Mouse (Mus musculus) mature B cell (primary cell): ENCODE results near the gene Agap2.

Source experiments
- in situ Hi-C: fragments of 300-500 bp; cut with MboI; formaldehyde crosslinking; loops from 2 replicates; pipeline ENCODE4 v1.14.3; 2019

Agap2 gene

DNA sequence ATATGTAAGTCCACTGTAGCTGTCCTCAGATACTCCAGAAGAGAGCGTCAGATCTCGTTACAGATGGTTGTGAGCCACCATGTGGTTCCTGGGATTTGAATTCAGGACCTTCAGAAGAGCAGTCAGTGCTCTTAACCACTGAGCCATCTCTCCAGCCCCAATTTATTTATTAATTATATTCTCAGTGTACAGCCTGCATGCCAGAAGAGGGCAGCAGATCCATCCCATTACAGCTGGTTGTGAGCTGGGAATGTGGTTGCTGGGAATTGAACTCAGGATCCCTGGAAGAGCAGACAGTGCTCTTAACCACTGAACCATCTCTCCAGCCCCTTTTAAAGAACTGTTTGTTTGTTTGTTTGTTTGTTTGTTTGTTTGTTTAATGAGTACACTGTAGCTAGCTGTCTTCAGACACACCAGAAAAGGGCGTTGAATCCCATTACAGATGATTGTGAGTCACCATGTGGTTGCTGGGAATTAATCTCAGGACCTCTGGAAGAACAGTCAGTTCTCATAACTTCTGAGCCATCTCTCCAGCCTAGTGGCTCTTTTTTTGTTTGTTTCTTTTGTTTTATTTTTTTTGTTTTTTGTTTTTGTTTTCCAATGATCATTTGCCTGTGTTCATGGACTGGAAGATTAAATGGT, 59.4 kb downstream of the Agap2 start:
- in situ Hi-C loops = loop anchor here (5.0 kb wide), 1 partner anchor 38 kb away; no protein-coding TSS in a partner anchor

- in situ Hi-C loops = no loop called here
These were observed 60.2 kb downstream of the Agap2 start for GRCm38 (mm10) chr10:127135118-127135836.

- in situ Hi-C loops = no loop called here
These were observed 61.4 kb downstream of the Agap2 start for GRCm38 (mm10) chr10:127136510-127136909.

DNA sequence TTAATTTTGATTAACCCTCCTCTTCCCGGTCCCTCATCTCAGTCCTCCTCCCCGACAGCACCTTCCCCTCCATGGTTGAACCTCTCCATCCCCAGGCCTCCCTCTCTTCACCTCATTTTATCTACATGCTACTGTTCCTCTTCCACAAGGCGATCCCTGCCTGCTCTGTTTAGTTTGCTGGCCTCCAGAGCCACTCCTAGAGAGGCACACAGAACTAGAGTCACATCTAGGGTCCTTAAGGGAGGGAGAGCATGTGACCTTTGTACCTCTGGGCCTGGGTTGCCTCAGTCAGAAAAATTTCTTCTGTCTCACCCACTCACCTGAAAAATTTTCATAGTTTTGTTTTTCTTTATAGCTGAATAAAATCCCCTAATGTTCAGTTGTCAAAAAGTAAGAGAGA, 62.8 kb downstream of the Agap2 start:
- in situ Hi-C loops = no loop called here

GRCm38 (mm10) chr10:127138328-127139141, 63.5 kb downstream of the Agap2 start:
- in situ Hi-C loops = no loop called here

DNA sequence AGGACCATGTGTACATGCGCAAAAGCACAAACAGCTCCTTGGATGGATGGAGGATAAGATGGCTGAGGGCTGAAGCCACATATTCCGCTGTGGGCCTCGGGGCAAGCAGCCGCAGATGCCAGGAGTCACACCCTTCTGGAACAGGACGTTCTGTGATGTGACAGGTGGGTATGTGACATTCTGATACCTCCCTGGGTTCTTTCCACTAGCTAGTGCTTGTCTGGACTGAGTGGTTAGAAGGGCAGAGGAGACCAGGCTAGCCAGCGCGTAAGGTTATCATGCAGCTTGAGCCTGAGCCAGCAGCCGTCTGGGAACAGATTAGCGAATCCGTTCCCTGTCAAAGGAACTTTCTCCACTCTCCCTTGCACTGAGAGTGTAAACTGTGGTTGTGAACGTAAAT, 65.9 kb downstream of the Agap2 start:
- in situ Hi-C loops = no loop called here

DNA sequence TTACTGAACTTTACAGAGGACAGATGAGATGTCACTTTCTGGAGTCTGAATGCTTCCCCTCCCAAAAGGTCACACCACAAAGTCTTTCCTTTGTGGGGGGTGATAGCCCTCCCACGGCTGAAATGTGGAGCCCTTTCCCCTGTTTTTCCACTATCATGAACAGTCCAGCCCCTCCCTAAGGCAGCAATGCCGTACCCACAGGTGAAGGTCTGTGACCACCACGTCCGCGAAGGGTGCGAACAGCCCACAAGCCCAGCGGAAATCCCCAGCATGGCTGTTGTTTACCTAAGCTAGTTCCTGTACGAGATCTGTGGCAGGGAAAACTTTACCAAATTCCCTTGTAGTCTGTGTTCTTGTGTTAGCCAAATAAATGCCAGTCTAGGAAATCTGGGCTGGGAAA, 66.4 kb downstream of the Agap2 start:
- in situ Hi-C loops = no loop called here
